Mouse (Mus musculus) monocyte, adult 2 months (primary cell): ENCODE measurements at regions not wholly inside any gene's neighbourhood (a gene's known extent, or its start where the extent isn't known, plus 50 kb on each side); places are given as distances from the start of the nearest gene placed in this dataset.

ENCODE experiments used
- DNase-seq, 2 experiments: peaks; one replicate each; pipeline ENCODE4 v3.0.0; 2022; ENCODE audit warnings: low spot score in 2 of 2, low read depth in 1 of 2

GRCm38 (mm10) chr5:64602996-64603755, 200.0 kb upstream of the Klf3 start:
- DNase-seq = no peak

- DNase-seq = no peak
Observed at GRCm38 (mm10) chr5:64605171-64605570, 198.0 kb upstream of the Klf3 start.

GRCm38 (mm10) chr5:64605991-64606390, 197.2 kb upstream of the Klf3 start:
- DNase-seq = no peak

GRCm38 (mm10) chr5:64609378-64610087, 193.7 kb upstream of the Klf3 start:
- no peak for DNase-seq

GRCm38 (mm10) chr5:64610146-64610545, 193.0 kb upstream of the Klf3 start:
- DNase-seq = no peak

DNA sequence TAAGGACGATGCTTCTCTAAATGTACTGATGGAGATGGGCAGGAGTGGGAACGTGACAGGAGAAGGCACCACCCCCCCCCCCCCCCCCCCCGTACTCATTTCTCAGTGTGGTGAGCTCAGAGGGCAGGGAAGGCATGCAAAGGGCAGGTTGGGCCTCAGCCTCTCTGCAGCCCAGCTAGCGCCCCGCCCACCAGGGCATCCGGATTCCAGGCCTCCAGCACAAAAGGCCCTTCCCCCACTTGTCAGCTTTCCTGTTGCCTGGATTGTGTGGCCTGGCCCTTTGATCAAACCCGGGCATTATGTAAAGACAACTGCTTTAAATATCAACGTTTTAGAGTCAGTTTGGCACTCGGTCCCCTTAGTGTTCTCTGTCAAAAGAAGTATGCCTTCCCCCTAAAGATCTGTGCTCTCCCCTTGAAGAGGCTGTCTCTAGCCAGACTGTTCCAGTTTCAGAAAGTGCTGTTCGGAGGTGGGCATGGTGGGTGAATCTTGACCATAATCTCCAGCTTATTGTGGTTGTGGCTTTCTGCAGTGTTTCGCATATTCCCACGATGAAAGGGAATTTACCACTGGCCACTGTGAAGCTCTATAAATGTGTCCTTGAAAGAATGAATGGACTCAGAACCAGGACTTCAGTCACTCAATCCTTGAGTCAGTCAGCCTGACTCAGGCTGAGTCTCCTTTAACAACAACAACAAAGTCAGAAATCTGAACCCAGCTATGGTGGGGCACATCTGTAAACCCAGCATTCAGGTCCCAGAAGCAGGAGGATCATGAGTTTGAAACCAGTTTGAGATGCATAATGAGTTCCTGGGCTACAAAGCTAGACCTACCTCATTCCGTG, 192.4 kb upstream of the Klf3 start:
- DNase-seq = no peak

- peak in 1 of 2 experiments; percentile 10 for DNase-seq
Observed at GRCm38 (mm10) chr5:64612017-64612416, 191.2 kb upstream of the Klf3 start.

DNA sequence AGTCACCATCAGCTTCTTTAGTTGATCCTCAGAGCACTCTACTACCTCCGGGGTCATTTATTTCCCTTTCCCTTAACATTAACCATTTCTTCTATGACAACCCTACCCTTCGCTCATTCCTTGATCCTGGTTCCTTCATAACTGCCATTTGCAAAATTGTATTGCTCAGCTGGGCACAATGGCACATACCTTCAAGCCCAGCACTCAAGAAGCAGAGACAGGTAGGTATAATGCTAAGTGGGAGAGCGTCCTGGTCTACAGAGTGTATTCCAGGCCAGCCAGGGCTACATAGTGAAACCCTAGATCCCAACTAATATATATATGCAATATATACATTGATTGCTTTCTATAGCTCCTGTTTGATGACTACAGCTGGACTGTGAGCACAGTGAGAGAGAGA, 189.5 kb upstream of the Klf3 start:
- DNase-seq = no peak

- no peak for DNase-seq
Observed at GRCm38 (mm10) chr5:64618126-64618525, 185.1 kb upstream of the Klf3 start.

GRCm38 (mm10) chr5:64619752-64620151, 183.4 kb upstream of the Klf3 start:
- DNase-seq = peak in 1 of 2 experiments; percentile 13

DNA sequence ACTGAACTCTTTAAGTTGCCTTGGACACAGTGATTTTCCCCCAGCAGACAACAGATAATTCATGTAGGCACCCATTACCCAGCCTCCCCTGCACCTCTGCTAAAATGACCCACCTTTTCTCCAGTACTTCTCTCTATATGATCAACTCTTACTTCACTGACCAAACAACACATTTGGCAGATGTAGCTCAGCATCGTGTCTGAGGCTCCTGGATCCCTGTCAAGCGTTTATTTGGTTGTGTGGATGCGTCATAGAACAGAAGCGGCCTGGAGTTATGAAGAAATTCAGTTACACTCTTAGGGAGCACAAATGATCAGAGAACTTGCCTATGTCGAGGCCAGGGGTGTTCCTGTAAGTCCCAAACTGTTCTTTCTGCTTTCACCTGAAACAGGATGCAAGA, 182.5 kb upstream of the Klf3 start:
- no peak for DNase-seq

DNA sequence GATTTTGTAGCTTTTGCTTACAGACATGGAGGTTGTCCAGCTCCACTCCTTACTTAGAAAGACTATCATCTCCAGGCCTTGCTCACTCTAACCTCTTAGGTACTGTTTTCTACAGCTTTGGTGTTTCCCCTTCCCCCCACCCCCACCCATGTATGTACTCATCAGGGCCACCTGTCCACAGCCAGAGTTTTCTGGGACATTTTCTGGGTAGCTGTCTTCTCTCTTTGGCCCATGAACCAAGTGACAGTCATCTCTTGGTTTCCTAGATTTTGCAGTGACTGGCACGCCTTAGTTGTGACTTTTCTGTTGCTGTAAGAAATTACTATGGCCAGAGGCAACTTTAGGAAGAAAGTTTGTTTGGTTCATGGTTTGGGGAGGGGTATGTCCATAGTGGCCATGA, 181.8 kb upstream of the Klf3 start:
- DNase-seq = no peak

DNA sequence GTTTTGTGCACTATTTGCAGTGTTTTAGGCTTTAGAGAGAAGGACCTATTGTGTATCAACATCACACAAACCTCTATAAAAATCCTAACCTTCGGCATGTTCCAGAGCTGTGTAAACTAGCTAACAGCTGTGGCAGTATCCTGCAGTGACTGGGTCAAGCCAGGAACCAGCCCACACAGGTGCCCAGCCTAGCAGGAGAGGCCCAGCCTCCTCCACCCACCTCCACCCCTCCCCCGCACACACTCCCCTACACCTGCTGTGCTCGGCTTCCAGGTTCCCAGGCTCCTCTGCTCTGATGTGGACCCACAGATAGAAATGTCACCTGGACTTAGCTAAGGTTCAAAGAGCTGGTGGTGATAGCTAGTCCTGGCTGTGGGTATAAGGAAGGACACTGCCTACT, 179.5 kb upstream of the Klf3 start:
- DNase-seq = no peak

DNA sequence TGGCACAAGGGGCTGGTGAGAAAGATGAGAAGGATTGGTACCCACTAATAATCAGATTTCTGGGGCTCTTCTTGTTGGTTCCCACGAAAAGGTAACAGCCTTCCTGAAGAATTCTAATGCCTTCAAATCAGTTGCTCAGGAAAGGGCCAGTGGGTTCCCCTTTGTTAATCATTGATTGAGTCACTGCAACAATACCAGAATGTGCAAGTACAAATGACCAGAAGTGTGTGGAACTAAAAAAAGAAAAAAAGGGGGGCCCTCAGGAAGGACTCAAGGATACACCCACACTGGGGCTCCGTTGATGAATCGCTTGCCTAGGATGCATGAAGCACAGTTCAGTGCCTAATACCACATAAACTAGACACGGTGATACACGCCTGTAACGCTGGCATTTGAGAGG, 179.0 kb upstream of the Klf3 start:
- DNase-seq = no peak

DNA sequence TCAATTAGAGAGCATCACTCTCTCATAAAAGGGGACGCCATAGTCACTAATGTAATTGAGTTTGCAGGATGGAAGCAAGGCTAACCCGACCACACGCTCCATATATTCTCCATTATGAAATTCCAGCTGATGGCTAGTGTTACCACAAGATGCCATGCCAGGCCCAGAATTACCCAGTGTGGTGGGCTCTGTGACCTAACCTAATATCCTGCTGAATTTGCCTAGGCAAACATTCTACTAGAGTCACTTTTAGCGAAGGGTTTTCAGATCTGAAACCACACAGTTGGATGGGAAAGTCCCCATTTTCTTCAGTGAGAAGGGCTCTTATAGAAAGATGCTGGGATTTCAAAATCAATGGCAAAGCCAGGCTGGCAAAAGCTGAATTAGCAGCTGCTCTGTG, 177.8 kb upstream of the Klf3 start:
- DNase-seq = no peak

DNA sequence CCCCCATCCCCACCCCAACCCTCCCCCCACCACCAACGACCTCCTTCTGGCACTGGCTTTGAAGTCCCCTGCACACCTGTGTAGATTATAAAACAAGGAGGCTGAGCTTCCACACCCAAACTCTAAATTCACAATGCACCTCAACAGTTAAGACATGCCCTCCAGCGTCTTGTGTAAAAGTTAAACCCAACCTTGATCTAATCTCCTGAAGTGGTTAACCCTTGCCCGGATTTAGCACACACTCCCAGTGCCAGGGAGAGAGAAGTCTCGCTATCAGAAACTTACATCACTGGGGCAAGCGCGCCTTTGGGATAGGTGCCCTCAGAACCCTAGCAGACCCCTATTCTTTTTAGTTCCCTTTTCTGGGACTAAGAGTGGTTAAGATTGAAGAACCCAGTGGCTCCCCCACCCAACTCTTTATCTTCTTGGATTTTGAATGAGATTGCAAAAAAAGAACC, 177.3 kb upstream of the Klf3 start:
- no peak for DNase-seq

DNA sequence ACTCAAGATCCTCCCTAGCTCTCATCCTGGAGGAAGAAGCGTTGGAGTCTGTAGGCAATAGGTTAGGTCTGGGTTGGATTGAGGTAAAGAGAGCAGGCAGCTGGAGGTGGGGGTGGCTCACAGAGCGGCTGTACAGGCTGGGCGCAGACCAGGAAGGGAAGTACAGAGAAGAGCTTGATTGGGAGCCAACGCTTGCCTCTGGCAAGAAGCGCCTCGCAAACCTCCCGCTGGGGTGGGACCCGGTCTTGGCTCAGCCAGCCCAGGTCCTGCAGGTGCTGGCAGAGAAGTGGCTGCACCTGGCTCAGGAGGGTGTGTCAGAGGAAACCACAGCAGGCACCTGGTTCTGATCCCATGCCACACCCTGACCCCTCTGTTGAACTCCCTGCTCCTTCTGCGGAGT, 176.8 kb upstream of the Klf3 start:
- DNase-seq = peak in 1 of 2 experiments; percentile 13

GRCm38 (mm10) chr5:64630582-64630981, 172.6 kb upstream of the Klf3 start:
- no peak for DNase-seq

- no peak for DNase-seq
Observed at GRCm38 (mm10) chr5:64632171-64632570, 171.0 kb upstream of the Klf3 start.

DNA sequence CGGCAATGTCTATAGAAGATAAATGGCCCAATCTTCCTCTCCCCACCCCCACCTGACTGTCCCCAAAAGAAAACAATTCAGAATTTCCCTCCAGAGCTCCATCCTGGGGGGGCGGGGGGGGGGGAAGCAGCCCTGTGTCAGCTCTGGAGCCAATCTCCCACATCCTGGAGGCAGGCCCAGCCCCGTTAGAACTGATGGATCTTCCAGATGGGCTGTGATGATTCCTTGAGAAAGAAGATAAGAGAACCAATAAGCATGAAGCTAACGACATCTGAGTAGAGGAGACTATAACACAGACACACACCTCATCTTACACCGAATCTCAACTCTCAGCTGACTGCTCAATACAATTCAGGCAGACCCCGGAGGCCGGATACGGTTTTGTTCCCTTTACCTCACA, 169.2 kb upstream of the Klf3 start:
- DNase-seq = no peak

- no peak for DNase-seq
Observed at GRCm38 (mm10) chr5:64634721-64635120, 168.5 kb upstream of the Klf3 start.

DNA sequence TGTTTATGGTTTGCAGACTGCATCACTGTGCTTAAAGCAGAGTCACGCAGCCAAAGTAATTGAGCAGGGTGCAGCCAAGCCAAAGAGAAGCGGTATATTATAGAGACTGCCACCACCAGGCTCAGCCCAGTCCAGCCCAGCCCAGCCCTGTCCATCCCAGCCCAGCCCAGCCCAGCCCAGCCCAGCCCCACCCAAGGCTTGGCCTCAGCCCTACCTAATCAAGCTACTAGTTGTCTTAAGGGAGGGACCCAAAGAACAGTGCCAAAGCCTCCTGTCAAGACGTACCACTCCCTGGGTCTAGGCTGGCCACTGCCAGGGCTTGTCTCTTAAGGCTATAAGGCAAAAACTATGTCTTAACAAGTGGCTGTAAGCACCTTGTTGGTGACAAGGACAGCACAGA, 166.9 kb upstream of the Klf3 start:
- DNase-seq = no peak
